Mouse (Mus musculus) c-Kit-positive CD71-positive TER-119-positive erythroid progenitor cells, embryonic 14.5 days (primary cell): ENCODE data around the gene Klhl5.
"Not testable (repeated sequence)": the region's sequence is repeated elsewhere in the genome, so short reads cannot be mapped to it uniquely, and the experiment has no call there.

Source experiments
- DNase-seq: peaks from one replicate; pipeline ENCODE4 v3.0.0-alpha.2; 2013; ENCODE audit warnings: low spot score

Klhl5 gene

DNA sequence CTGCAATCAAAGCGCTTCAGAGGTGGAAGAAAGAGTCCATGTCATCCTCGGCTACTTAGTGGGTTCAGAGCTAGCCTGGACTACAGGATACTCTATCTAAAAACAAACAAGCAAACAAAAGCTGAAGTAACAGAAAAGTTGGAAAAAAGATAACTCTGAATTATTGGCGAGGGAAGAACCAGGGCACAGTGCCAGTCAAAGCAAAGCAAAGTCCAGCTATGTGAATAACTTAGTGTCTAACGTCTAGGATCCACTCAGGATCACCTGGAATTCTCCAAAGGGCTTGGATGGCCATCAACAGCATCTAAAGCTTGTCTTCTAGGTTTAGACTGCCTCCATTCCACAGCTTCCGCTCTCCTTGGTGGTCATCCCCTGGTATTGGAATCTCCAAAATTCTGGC is 9.9 kb upstream of the Klhl5 start:
- DNase-seq, result no peak

DNA sequence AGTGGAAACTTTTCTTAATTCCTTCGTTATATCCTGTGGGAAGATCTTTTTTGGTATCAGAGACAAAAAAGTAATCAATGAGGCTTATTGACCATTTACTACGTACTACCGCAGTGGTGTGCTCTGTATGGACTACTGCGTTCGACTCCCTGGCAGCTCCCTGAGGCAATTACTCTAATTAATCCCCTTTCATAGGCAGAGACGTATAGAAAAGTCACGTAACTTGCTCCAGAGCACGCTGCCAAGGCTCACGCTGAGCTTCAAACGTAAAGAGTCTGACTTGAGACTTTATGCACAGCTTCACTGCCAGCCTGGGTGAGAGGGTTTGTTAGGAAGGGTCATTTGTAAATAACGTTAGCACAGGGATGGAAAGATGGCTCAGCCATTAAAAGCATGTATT is 7.3 kb upstream of the Klhl5 start:
- no peak for DNase-seq

DNA sequence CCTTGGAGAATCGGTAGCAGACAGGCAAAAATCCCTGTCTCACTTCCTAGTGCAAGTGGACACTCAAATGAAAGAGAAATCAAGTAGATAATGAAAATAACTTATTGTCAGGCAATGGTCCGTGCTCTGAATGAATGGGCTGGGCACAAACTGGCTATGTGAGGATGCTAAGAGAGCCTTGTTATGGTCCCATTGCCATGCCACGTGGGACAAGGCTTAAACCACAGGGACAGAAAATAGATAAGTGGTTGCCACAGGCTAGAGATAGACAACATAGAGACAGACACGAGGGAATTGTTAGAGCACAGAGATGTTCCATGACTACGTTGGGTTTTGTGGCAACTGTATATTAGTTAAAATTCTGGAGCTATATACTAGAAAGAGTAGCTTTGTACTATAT is 6.1 kb upstream of the Klhl5 start:
- no peak for DNase-seq

DNA sequence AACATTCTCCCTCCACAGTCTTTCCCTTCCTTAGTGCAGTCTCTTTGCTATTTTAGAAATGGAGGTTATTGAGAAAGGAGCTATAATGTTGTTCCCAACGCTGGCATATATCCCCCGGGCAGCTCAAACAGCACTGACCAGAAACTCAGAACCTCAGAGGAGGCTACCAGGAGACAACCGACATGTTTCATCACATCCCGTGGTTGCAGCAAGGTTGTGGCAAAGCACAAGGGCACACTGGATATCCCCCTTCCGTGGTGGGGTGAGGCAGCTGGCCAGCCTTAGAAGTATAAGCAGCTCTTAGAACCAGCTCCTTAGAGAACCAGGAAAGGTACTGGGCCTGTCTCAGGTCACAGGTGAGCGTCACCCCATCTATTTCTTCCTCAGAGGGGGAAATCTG is 5.7 kb upstream of the Klhl5 start:
- no peak for DNase-seq

DNA sequence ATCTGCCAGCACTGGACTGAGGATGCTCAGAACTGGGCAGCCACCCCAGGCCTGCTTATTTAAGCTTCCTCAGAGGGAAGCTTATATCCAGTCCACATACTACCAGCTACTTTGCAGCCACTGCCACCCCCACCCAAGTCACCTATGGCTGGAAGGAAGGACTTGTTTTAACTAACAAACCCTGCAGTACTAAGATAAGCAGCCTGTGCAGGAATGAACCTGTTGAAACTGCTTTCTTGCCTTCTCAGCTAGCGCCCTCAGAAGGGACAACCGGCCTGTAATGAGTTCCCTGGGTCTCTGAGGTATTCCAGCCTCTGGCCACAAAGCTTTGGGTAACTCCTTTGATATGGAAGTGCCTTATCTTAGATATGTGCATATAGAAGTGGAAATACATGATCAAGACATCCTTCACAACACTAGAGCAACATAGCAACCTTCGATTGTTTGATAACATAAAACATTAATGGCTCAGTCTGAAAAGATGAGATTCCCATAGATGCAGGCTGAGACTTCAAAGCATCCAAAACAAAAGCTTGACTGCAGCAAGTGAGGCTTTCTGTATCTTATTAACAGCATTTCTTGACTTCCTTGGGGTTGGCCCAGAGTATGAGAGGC is 5.2 kb upstream of the Klhl5 start:
- peak; percentile 34 for DNase-seq

DNA sequence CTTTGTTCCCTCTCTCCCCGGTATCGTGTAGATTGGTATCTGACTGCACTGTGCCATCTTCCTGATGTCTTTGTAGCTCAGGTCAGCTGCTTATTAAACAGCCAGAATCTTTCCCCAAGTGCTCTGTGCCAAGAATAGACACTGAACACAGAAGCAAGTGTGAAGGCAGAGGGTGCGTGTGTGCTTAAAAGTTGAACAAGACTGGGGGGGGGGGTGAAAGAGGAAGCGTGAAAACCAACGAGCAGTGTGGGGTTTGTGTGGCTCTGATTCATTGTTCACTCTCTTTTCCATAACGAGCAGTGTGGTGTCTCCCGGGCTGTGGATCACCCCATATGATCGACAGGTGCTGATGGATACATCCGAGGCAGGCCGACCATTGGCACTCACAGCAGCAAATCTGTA is 4.7 kb upstream of the Klhl5 start:
- no peak for DNase-seq

DNA sequence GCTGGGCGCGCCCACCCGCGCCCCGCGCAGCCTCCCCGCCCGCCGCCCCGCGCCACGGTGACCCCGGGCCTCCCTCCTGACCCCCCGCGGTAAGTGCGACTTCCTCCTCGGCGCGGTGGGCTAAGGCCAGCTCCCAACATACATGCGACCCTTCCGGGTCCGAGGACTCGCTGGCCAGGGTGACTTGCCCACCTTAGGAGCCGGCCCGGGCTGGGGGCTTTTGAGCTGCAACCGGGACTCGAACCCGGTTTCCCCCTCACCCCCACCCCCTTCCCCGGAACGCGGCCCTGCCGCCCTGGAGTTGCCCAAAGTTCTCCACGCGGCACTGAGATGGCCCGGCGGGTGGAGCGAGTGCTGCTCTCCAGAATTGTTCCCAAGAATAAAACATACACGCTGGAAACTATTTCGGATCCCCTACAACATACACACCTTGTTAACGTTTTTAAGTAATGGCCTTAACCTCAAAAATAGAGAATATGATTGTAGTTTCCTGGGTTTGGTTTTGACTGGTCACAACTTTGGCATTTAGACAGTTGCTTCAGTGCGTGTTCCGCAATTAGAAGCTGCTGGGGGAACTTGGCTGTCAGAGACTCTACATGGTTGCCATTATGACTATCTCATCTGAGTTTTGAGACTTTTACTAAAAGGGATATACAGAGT is 564 bp downstream of the Klhl5 start:
- DNase-seq, result no peak

DNA sequence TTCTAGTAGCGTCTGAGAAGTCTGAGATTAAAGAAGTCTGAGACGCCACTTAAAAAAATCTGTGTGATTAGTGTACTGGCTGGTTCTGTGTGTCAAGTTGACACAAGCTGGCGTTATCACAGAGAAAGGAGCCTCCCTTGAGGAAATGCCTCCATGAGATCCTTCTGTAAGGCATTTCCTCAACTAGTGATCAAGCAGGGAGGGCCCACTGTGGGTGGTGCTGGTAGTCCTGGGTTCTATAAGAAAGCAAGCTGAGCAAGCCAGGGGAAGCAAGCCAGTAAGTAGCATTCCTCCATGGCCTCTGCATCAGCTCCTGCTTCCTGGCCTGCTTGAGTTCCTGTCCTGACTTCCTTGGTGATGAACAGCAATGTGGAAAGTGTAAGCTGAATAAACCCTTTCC is 4.9 kb downstream of the Klhl5 start:
- DNase-seq, result not testable (repeated sequence)

DNA sequence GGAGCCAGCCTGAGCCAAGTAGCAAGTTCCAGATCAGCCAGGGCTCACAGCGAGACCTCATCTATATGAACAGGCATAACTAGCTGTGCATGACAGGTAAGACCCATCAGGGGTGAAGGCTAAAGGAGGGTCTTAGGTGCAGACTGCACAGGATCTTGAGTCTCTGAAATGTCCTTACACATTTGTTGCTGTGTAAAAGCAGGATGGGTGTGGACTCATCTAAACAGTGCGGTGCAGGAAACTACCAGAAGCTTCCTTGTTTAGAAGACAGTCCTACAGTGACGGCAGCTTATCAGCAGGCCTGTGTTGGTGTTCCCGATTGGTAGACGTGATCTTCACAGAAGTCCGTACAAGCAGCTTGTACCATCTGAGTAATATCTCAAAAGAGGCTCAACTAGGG is 6.0 kb downstream of the Klhl5 start:
- DNase-seq, result no peak

DNA sequence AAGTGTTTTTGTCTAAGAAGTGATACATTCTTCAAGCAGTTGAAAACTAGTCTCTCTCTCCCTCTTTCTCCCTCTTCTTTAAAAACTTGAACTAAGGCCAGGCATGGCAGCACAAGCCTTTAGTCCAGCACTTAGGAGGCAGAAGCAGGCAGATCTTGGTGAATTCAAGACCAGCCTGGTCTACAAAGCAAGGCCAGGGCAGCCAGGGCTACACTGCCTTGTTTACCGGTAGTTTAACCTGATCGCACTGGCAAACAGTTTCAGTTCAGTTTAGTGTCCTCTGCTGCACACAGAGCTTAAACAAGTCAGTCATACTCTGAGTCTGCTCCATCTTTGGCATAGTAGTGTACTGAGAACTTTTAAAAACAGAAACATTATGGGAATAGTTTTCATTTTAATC is 9.4 kb downstream of the Klhl5 start:
- no peak for DNase-seq

DNA sequence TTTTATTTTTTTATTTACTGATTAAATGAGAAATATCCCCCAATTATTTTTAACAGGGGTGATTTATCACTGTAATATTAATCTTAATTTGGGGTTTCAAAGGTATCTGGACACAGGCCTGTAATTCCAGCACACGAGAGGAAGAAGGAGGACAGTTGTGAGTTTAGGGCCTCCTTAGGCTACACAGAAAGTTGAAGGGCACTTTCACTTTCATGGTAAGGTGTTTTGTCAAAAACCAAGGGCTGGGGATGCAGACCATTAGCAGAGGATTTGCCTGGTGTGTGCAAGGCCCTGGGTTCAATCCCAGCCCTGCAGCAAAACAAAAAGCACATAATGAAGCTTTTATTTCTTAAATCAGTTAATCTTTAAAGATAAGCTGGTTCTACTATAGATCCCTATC is 12.2 kb downstream of the Klhl5 start:
- DNase-seq, result no peak

DNA sequence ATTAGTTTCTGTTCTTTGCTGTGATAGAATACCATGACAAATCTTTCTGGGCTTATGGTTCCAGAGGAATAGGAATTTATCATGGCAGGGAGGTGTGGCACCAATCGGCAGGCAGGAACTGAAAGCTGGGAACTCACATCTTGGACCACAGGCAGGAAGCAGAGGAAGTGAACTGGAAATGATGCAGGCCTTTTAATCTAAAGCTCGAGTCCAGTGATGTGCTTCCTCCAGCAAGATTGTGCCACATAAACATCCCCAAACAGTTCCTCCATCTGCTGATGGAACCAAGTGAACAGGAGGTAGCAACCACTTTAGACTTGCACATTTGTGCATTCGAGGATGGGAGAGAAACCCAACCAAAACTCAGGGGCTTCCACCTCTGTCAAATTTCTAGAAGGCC is 12.6 kb downstream of the Klhl5 start:
- DNase-seq, result no peak

DNA sequence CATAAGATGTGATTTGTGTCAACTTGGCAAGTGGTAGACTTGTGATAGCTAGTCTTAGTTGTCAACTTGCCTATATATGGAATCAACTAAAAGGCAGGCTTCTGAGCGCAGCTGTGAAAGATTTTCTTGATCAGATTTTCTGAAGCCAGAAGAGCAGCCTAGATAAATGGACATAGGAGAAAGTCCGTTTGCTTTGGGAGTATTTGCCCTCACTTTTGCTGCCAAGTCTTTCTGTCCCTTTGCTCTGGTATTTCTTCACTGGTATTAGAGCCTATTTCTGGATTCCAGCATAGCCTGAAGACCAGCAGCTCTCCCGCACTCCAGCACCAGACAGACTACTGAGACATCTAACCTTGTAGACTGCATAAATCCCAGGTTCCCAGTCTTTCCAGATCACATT is 15.3 kb downstream of the Klhl5 start:
- no peak for DNase-seq

DNA sequence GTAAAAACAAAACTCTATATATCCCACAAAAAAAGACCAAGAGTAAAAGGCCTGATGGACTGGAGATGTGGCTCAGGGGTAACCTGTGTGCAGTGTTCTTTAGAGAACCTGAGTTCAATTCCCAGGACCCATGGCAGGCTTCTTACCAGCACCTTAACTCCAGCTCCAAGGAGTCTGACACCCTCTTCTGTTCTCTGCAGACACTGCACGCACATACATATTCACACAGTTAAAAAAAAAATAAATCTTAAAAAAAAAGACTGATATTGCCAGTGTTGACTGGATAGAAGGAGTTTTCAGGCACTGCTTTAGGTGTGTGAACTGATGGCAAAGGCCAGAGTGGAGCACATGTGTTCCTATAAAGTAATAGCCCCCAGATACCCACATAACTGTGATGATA is 18.8 kb downstream of the Klhl5 start:
- no peak for DNase-seq

DNA sequence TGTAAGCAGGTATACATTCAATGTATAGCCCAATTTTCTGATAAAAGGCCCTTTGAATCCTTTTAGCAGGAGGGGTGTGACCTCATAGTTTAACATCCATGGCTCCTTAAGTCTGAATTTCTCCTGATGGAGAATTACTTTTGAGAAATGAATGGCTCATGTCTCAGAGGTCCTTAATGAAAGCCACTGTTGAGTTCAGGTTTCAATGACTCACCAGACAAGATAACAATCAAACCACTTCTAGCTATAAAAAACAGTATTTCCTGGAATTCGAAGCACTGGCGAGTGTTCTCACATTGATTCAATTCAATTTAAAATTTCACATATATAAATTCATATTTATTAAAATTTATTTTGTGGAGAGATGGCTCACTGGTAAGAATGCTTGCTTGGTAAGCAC is 21.1 kb downstream of the Klhl5 start:
- DNase-seq, result no peak

DNA sequence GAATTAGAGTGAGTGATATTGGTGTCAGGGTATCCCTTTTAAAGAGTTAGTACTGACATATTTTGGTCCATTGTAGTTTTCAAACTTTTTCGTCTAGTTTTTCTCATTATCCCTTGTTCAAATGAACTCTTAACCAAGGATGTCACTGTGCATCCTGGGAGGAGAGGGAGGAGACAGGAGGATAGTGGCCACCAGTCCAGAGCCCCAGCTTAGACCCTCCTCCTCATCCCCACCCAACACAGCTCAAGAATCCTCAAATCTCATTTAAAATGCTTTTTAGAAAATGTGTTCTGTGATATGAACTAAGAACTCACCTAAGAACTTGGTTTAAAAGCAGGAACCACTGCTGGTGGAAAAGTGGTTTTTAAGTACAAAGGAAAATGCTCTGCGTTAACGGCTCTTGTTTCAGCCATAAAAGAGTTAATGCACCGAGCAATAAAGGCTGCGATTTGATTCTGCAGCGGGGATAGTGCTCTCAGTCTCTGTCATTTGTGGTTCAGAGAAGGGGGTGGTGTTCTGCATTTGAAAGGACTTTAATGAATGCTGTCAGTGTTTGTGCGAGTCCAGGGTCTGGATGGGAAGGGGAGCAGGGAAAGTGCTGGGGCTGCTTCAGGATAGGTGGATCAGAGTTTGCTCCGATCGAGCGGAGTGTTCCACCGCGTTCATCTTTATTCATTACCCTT is 23.3 kb downstream of the Klhl5 start:
- DNase-seq, result no peak

DNA sequence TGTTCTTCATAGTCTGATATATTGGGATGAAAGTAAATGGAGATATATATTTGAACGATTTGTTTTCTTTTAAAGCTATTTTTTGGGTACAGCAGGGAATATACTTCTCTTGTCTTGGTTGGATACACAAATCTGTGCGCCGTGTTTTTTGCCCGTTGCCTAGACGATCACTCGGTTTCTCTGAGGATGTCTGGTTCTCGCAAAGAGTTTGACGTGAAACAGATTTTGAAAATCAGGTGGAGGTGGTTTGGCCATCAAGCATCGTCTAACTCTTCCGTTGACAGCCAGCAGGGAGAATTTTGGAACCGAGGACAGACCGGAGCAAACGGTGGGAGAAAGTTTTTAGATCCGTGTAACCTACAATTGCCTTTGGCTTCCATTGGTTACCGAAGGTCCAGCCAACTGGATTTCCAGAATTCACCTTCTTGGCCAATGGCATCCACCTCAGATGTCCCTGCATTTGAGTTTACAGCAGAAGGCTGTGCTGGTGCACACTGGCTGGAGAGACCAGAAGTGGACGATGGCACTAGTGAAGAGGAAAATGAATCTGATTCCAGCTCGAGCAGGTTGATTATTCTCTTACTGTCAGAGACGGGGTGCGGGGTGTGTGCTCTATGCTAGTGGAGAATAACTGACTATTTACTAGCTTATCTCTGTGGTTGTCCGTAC is 24.0 kb downstream of the Klhl5 start:
- DNase-seq, result no peak

DNA sequence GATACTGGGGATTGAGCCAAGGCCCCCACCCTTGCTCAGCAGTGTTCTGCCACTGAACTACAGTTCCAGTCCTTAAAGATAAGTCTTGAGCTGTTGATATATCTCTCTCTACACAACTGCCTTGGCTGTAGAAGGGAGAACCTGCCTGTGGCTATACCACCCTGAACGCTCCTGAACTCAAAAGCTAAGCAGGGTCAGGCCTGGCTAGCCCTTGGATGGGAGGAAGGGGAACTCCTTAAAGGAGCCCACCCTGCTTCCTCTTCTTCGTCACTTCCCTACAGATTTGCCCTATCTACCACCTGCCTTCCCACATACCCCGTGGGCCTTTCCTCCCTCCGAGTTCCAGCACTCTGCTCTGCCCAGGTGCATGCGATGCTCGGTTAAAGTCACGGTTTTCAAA is 28.8 kb downstream of the Klhl5 start:
- no peak for DNase-seq

DNA sequence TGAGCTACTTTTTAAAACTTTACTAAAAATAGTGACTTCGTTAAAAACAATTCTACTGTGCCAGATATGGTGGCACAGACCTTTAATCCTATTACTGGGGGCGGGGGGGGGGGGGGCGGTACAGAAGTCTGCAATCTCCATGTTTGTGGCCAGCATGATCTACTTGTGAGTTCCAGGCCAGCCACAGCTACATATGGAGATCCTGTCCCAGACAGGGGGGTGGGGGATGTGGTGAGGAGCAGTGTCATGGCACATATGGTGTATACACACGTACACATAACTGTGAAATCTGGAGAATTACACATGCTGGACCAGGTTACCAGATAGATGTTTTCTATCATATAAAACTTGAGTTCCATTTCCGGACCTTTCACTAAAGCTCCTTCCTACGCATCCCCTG is 29.7 kb downstream of the Klhl5 start:
- DNase-seq, result no peak

DNA sequence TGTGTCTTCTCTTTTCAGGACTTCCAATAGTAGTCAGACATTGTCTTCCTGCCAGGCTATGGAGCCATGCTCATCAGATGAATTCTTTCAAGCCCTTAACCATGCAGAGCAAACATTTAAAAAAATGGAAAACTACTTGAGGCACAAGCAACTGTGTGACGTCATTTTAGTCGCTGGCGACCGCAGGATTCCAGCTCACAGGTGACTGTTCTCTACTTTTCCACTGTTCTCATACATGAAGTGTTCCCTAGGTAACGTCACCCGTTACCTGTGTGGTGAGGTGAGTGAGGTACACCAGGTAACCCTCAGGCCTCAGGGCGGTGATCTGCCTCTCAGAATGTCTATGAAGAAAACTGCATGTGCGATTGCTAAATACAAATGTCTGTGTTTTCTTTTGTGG is 33.9 kb downstream of the Klhl5 start:
- no peak for DNase-seq

DNA sequence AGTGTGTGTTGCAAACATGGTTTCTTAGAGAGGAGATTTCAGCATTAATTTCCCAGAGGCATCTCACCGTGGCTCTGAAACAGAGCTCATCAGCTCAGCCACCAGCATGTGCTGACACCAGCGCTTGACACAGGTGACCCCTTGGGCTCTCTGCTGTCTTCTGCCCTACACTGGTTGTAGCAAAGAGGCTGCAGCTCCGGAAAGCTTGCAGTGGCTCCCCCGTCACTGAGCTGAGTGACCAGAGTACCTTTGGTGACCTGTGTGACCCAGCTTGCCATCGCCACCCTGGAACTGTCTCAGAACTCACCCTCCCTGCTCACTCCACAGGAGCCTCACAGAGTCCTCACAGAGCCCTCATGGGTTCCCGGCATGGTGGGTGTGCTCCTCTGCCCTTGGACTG is 34.9 kb downstream of the Klhl5 start:
- DNase-seq, result no peak

DNA sequence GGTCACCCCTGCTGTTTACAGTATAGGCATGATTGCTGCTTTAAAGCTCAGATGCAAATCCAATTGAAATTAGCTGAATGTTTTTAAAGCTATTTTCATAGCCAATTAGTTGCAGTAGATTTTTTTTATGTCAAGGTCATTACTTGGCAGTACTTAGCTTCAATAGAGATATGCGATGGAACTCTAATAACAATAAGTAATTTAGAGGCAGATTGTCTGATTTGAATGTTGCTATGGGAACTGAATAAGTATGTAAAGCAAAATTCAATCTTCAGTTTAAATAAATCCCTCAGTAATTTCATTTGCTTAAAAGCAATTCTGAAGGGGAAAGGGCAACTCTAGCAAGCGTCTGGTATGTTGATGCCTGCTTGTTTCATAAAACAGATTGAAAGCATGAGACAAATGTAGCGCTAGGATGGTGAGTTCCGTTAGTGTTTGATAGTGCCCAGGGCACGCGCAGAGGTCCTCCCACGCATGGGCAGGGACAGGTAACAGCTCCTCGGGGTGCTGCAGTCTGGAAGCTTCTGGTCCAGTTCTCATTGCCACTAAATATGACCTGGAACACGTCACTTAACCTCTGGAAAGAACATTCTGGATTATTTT is 38.3 kb downstream of the Klhl5 start:
- DNase-seq, result no peak

DNA sequence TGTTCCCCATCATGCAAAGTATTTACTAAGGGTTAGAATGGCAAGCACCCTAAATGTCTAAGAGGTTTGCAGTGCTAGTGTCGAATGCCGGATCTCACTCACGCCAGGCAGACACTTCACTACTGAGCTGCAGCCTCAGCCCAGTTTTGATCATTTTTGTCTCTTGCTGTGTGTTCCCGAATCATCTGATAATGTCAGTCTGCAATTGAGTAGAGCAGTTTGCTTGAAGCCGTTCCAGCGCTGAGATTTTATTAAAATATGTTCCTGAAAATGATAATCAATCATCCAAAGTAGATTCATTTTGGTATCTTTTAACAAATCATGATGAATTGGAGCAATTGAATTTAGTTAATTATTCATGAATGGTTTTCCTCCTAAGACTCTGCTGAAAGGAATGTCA is 39.4 kb downstream of the Klhl5 start:
- no peak for DNase-seq
